In genomic region chr11:62539089-62539890, GRCm38 (mm10) we compare ENCODE assay signal across 1 mouse cellular context.
TF ChIP-seq lines count a peak whose summit lies in the region.

Cenpv (minus strand) TSS chr11:62539261.

TF ChIP-seq in MEL, 35 proteins besides CTCF, POLR2A, EP300 and RAD21 (continued from another document):
- no peak for TF ChIP-seq TAL1 (IDR thresholded peaks at IDR 0.05; ENCODE audit: low read length)
- 0 out of 2 replicates have a peak, but pooled peaks have one; percentile 20 for TF ChIP-seq ELF1 (IDR thresholded peaks at IDR 0.05; ENCODE audit: low read depth, low read length)
- no peak for TF ChIP-seq E2F4 (IDR thresholded peaks at IDR 0.05; ENCODE audit: borderline replicate concordance, low read depth, low read length)
- no peak for TF ChIP-seq CHD2 (IDR thresholded peaks at IDR 0.05; ENCODE audit: low read length)
